Mouse (Mus musculus) forebrain, embryonic 16.5 days (tissue): ENCODE data around the gene Smyd4. TPM values are rescaled to one million over a fixed set of nuclear protein-coding genes. Genes with fewer than 3 reads are reported as not detected.

Experiments used
- ATAC-seq: fragments of 200-750 bp; cut with Nextera tagmentation; 2 replicates; pipeline ENCODE4 v1.8.0; 2017; ENCODE audit warnings: mild to moderate bottlenecking, moderate library complexity
- H3K27ac ChIP-seq: fragments of 300-500 bp; sonication (generic); 2 replicates; pipeline ENCODE4 v1.5.1; 2014; ENCODE audit warnings: low read length, control low read depth
- H3K27me3 ChIP-seq: fragments of 300-500 bp; sonication (generic); replicated peaks from 2 replicates; pipeline ENCODE4 v1.6.1; 2014; ENCODE audit warnings: low read length; ENCODE audit not compliant: control insufficient read depth, insufficient read depth
- H3K36me3 ChIP-seq: fragments of 300-500 bp; sonication (generic); 2 replicates; pipeline ENCODE4 v1.6.1; 2014; ENCODE audit not compliant: control insufficient read depth, insufficient read depth
- H3K4me1 ChIP-seq: fragments of 300-500 bp; sonication (generic); replicated peaks from 2 replicates; pipeline ENCODE4 v1.6.1; 2014; ENCODE audit warnings: low read length; ENCODE audit not compliant: control insufficient read depth, insufficient read depth
- H3K4me2 ChIP-seq: fragments of 300-500 bp; sonication (generic); 2 replicates; pipeline ENCODE4 v1.6.1; 2014; ENCODE audit warnings: mild to moderate bottlenecking, low read length, control low read depth
- H3K4me3 ChIP-seq: fragments of 300-500 bp; sonication (generic); replicated peaks from 2 replicates; pipeline ENCODE4 v1.5.1; 2014; ENCODE audit warnings: mild to moderate bottlenecking, low read length, control low read depth
- H3K9ac ChIP-seq: fragments of 300-500 bp; sonication (generic); replicated peaks from 2 replicates; pipeline ENCODE4 v1.6.1; 2014; ENCODE audit warnings: low read depth, low read length, control low read depth
- H3K9me3 ChIP-seq: fragments of 300-500 bp; sonication (generic); 2 replicates; pipeline ENCODE4 v1.6.1; 2016; ENCODE audit warnings: low read length; ENCODE audit not compliant: control insufficient read depth
- WGBS: fragments of 180-500 bp; shearing (Covaris S2); extraction: QIAGEN DNeasy Blood & Tissue Kit; methylation state at CpG from one replicate; pipeline ENCODE4 v1.1.7; 2014; 5-methylcytosine and 5-hydroxymethylcytosine counted together
- polyA plus RNA-seq: library from polyadenylated mRNA; unstranded; fragments of >200 nt; fragmentation: Nextera tagmentation; extraction: Ambion mirVana; gene quantifications from 2 replicates; pipeline ENCODE4 v1.2.1, GENCODE M21; 2015

The Smyd4 gene
- polyA plus RNA-seq, 1 experiment from 2014 or later: 19.0 TPM

DNA sequence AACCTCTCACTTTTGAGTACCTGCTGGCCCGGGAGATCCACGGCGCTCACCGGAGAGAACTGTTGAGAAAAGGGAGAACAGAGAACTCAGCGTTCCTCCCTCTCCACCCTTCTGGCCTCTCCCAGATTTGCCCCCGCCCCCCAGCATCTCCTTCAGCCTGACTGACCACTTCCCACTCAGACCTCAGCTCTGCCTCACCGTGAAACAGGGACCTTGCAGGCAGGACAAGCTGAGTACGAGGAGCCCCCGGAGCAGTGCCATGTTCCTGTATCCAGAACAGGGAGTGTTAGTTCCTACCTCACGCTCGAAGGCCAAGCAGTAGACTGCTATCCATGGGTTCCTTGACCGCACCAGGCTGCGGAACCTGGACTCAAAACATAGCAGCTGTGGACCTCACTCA is 90.0 kb downstream of the Smyd4 start:
- Histone ChIP-seq H3K9ac (no peak overlapping the region), H3K27me3 (no peaks in the 10 kb centered on the region), H3K27ac (no peak overlapping the region), H3K4me1 (0 out of 2 replicates have a peak, but pooled peaks cover 4% of the 10 kb centered on the region), H3K9me3 (peaks cover 3% of the 10 kb centered on the region; the same call in 1 of the 2 replicates), H3K36me3 (0 out of 2 replicates have a peak, but pooled peaks cover 6% of the 10 kb centered on the region), H3K4me2 (no peak overlapping the region), H3K4me3 (no peak overlapping the region)
- ATAC-seq: no peak
- WGBS: 89% methylated on average over 13 of the region's 13 CpGs

DNA sequence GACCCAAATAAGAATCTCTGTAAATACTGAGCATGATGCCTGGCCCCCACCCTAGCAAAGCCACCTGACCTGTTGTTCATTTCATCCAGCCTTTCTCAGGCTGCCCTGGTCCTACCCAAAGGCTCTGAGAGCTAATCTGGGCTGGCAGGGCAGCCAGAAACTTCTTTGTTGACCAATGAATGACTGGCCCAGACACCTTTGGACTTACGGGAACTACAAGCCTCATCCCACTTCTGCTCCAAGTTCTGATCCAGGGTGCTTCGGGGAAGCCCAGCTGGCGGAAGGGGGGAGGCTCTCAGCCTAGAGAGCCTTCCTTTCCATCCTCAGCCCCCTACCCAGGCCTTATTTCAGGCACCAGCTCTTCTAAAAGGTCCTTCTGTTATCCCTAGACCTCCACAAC is 90.6 kb downstream of the Smyd4 start:
- Histone ChIP-seq H3K4me1 (0 out of 2 replicates have a peak, but pooled peaks cover 4% of the 10 kb centered on the region), H3K36me3 (0 out of 2 replicates have a peak, but pooled peaks cover 6% of the 10 kb centered on the region), H3K4me2 (no peak overlapping the region), H3K9ac (no peak overlapping the region), H3K27me3 (no peaks in the 10 kb centered on the region), H3K27ac (no peak overlapping the region), H3K4me3 (no peak overlapping the region), H3K9me3 (peaks cover 3% of the 10 kb centered on the region; the same call in 1 of the 2 replicates)
- ATAC-seq: no peak
- WGBS: 92% methylated on average over 3 of the region's 3 CpGs

DNA sequence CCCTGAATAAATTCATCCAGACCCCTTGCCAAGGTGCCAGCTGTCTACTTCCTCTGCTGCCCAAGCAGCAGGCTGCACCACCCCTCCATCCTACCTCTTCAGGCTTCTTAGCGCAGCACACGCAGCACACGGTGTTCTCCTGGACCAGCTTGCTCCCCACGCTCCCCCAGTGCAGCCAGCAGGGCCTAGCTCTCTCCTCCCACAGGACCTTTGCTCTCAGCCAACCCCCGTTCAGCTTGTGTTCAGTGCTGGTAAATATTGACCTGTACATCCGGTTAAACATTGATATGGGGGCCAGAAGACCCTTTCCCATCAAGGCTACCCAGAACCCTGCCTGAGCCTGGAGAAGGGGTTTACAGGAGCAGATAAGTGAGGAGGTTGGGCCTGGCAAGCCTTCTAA is 91.1 kb downstream of the Smyd4 start, which contains the start of gene Serpinf2:
Gene Serpinf2, minus strand, starts transcription at position 229 of the 400 bp plus-strand sequence.
- no peak for ATAC-seq
- no peak within 1 kb of the TSS for H3K4me2 ChIP-seq
- 92% methylated on average over 6 of the region's 6 CpGs for WGBS
- H3K4me1 ChIP-seq: 0 out of 2 replicates have a peak, but pooled peaks cover 4% of the 10 kb centered on the region
- H3K9me3 ChIP-seq: no peaks in the 10 kb centered on the region
- no peak within 1 kb of the TSS for H3K4me3 ChIP-seq
- no peak within 1 kb of the TSS for H3K27ac ChIP-seq
- H3K27me3 ChIP-seq: no peaks in the 10 kb centered on the region
- H3K9ac ChIP-seq: no peak within 1 kb of the TSS
- H3K36me3 ChIP-seq: 0 out of 2 replicates have a peak, but pooled peaks cover 6% of the 10 kb centered on the region

DNA sequence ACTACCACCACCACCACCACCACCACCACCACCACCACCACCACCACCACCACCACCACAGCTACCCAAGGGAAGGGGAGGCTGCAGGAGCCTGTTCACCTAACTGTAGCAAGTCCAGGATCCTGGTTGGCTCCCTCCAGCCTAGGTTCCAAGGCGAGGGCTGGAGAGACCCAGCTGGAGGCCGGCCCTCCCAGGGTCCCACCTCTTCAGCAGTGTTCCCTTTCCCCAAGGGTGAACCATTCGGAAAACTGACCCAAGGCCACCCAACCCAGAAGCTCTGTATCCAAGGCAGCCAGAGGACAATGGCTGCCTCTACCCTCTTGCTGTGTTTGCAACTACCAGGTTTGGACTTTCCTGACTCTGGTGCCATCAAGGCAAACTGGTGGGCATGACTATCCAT is 91.7 kb downstream of the Smyd4 start:
- no peak overlapping the region for H3K27ac ChIP-seq

DNA sequence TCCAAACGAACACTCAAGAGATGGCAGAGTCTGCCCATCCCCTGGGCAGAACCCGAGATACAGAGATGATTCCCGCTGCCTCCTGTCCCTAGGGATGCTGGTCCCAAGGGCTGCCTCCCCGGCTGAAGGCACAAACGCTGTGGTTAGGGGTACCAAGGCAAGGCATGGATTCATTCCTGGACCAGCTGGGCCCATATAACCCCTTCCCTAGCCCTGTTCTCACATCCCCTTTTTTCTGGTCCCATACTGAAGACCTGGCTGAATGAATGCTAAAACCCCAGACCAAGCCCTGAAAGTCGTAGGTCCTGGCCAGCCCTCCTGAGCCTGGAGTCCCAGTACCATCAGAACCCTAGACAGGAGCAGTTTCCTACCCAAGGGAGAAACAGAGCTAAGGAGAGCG is 92.8 kb downstream of the Smyd4 start:
- no peak overlapping the region for H3K27ac ChIP-seq
- ATAC-seq: no peak
- H3K9ac ChIP-seq: no peak overlapping the region
- H3K4me1 ChIP-seq: 0 out of 2 replicates have a peak, but pooled peaks cover 4% of the 10 kb centered on the region
- 89% methylated on average over 7 of the region's 7 CpGs for WGBS
- no peaks in the 10 kb centered on the region for H3K9me3 ChIP-seq
- H3K36me3 ChIP-seq: 0 out of 2 replicates have a peak, but pooled peaks cover 6% of the 10 kb centered on the region
- no peaks in the 10 kb centered on the region for H3K27me3 ChIP-seq
- no peak overlapping the region for H3K4me3 ChIP-seq
- no peak overlapping the region for H3K4me2 ChIP-seq

More for the DNA sequence above, 91.7 kb downstream of the Smyd4 start:
- no peak overlapping the region for H3K4me2 ChIP-seq
- H3K27me3 ChIP-seq: no peaks in the 10 kb centered on the region
- H3K4me1 ChIP-seq: 0 out of 2 replicates have a peak, but pooled peaks cover 4% of the 10 kb centered on the region
- H3K9me3 ChIP-seq: no peaks in the 10 kb centered on the region
- H3K9ac ChIP-seq: no peak overlapping the region
- H3K4me3 ChIP-seq: no peak overlapping the region
- no peak for ATAC-seq
- 0 out of 2 replicates have a peak, but pooled peaks cover 6% of the 10 kb centered on the region for H3K36me3 ChIP-seq
- WGBS: 97% methylated on average over 3 of the region's 3 CpGs

DNA sequence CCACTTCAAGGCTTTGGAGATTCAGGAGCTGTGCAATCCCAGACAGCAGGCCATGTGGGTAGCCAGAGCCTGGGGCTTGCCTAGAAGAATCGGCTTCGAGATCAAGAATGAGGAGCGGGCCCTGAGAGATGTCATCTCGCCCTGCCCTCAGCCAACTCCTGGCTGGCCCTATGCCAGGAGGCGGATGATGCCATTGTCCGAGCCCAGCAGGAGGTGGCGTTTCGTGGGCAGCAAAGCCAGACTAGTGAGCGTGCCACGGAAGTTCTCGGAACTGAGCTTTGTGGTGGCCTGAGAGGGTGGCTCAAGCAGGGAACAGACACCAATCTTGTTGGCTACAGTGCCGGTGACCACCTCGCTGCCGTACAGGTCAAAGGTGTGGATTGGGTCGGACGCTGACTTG is 93.4 kb downstream of the Smyd4 start:
- Histone ChIP-seq H3K36me3 (0 out of 2 replicates have a peak, but pooled peaks cover 6% of the 10 kb centered on the region), H3K9me3 (no peaks in the 10 kb centered on the region), H3K4me1 (0 out of 2 replicates have a peak, but pooled peaks cover 4% of the 10 kb centered on the region), H3K27me3 (no peaks in the 10 kb centered on the region), H3K4me3 (no peak overlapping the region), H3K27ac (no peak overlapping the region), H3K4me2 (no peak overlapping the region), H3K9ac (no peak overlapping the region)
- WGBS: 50% methylated on average over 16 of the region's 16 CpGs
- ATAC-seq: no peak

DNA sequence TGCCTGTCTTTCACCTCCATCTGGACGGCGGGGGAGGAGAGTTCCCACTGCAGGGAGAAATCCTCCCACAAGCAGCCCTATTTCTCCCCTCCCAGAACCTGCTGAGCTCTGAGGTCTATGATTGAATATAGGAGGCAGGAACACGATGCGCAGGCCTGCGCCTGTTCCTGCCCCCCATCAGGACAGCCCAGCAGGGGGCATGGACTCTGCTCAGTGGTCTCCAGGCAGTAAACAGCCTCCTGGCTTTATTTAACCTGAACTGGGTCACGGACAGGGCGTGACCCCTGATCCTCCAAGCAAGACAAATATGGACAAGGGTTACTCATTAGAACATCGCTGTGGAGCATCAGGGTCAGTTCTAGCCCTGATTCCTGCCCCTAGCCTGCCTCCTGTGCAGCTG is 95.5 kb downstream of the Smyd4 start:
- H3K4me2 ChIP-seq: no peak overlapping the region
- 0 out of 2 replicates have a peak, but pooled peaks cover 4% of the 10 kb centered on the region for H3K4me1 ChIP-seq
- no peak overlapping the region for H3K27ac ChIP-seq
- no peak for ATAC-seq
- H3K9me3 ChIP-seq: no peaks in the 10 kb centered on the region
- no peak overlapping the region for H3K9ac ChIP-seq
- H3K27me3 ChIP-seq: no peaks in the 10 kb centered on the region
- WGBS: 59% methylated on average over 8 of the region's 8 CpGs
- H3K36me3 ChIP-seq: peaks cover 11% of the 10 kb centered on the region
- H3K4me3 ChIP-seq: no peak overlapping the region

DNA sequence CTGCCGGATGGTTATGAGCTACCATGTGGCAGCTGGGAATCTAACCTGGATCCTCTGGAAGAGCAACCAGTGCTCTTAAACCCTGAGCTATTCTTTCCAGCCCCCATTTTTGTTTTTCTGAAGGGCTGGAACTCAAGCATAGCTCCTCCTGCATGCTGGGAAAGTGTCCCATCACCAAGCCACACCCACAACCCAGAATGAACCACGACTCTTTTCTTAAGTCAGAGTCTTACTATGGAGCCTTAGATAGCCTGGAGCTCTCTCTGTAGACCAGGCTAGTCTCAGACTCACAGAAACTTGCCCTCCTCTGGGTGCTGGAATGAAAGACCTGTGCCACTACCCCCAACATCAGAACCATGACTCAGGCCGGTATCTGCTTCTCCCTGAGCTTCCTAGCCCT is 100.3 kb downstream of the Smyd4 start:
- Histone ChIP-seq H3K4me3 (no peak overlapping the region), H3K9me3 (no peaks in the 10 kb centered on the region), H3K27me3 (no peaks in the 10 kb centered on the region), H3K4me1 (peaks cover 11% of the 10 kb centered on the region), H3K9ac (no peak overlapping the region), H3K27ac (no peak overlapping the region), H3K36me3 (peaks cover 11% of the 10 kb centered on the region), H3K4me2 (no peak overlapping the region)
- whole genome bisulfite sequencing: 88% methylated on average over 3 of the region's 3 CpGs
- no peak for ATAC-seq

DNA sequence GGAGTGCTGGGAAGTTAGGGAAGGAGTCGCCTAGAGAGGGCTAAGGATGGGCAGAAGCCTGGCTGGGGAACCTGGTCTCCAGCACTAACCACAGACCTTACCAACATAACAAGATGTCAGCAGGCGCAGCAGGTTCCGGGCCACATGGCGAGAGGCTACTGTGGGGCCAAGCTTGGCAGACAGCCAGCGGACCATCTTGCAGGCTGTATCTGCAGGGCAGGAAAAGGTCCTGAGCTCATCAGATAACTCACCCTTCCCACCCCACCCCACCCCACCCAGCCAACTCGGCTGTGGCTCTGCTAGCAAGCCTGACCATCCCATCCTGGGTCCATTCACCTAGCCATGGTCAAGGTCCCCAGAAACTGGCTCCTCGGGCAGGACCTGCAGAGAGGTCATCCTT is 101.5 kb downstream of the Smyd4 start:
- no peak overlapping the region for H3K9ac ChIP-seq
- no peak for ATAC-seq
- H3K36me3 ChIP-seq: peaks cover 11% of the 10 kb centered on the region
- no peak overlapping the region for H3K27ac ChIP-seq
- 74% methylated on average over 7 of the region's 7 CpGs for WGBS
- H3K27me3 ChIP-seq: no peaks in the 10 kb centered on the region
- peaks cover 17% of the 10 kb centered on the region for H3K4me1 ChIP-seq
- H3K4me2 ChIP-seq: no peak overlapping the region
- no peaks in the 10 kb centered on the region for H3K9me3 ChIP-seq
- H3K4me3 ChIP-seq: no peak overlapping the region
